Mouse (Mus musculus) midbrain, postnatal 0 days (tissue): ENCODE results near the gene Prr5l. TPM values are rescaled to one million over a fixed set of nuclear protein-coding genes. Genes with fewer than 3 reads are reported as not detected.
A peak's percentile ranks its signal among the peaks of the same experiment; 100 is the strongest.

Experiments used
- ATAC-seq: fragments of 200-750 bp; cut with Nextera tagmentation; 2 replicates; pipeline ENCODE4 v1.8.0; 2017; ENCODE audit warnings: moderate number of reproducible peaks, mild to moderate bottlenecking, moderate TSS enrichment, moderate library complexity; ENCODE audit not compliant: low FRiP score
- DNase-seq: peaks from one replicate; pipeline ENCODE4 v3.0.0-alpha.2; 2015; ENCODE audit warnings: low spot score
- H3K27ac ChIP-seq: fragments of 300-500 bp; sonication (generic); 2 replicates; pipeline ENCODE4 v1.5.1; 2014; ENCODE audit warnings: low read depth, mild to moderate bottlenecking, low read length, mixed read lengths
- H3K27me3 ChIP-seq: fragments of 300-500 bp; sonication (generic); 2 replicates; pipeline ENCODE4 v1.6.1; 2014; ENCODE audit warnings: low read length, control low read depth, mixed read lengths; ENCODE audit not compliant: insufficient read depth
- H3K36me3 ChIP-seq: fragments of 300-500 bp; sonication (generic); 2 replicates; pipeline ENCODE4 v1.6.1; 2014; ENCODE audit warnings: low read length, control low read depth, mixed read lengths; ENCODE audit not compliant: insufficient read depth
- H3K4me1 ChIP-seq: fragments of 300-500 bp; sonication (generic); 2 replicates; pipeline ENCODE4 v1.6.1; 2014; ENCODE audit warnings: mild to moderate bottlenecking, control low read depth, antibody characterized with exemption, low read length, mixed read lengths; ENCODE audit not compliant: insufficient read depth
- H3K4me2 ChIP-seq: fragments of 300-500 bp; sonication (generic); 2 replicates; pipeline ENCODE4 v1.6.1; 2014; ENCODE audit warnings: low read depth, mild to moderate bottlenecking, low read length, mixed read lengths; ENCODE audit not compliant: poor library complexity, severe bottlenecking
- H3K4me3 ChIP-seq: fragments of 300-500 bp; sonication (generic); 2 replicates; pipeline ENCODE4 v1.5.1; 2014; ENCODE audit warnings: low read depth, mild to moderate bottlenecking, low read length, moderate library complexity
- H3K9ac ChIP-seq: fragments of 300-500 bp; sonication (generic); replicated peaks from 2 replicates; pipeline ENCODE4 v1.6.1; 2014; ENCODE audit warnings: mild to moderate bottlenecking, low read length, moderate library complexity, mixed read lengths; ENCODE audit not compliant: poor library complexity, severe bottlenecking
- H3K9me3 ChIP-seq: fragments of 300-500 bp; sonication (generic); 2 replicates; pipeline ENCODE4 v1.6.1; 2016; ENCODE audit warnings: low read length, control low read depth
- CTCF ChIP-seq: IDR thresholded peaks from 2 replicates; pipeline ENCODE4 v1.5.1; 2016; ENCODE audit warnings: antibody characterized with exemption, mild to moderate bottlenecking
- WGBS: fragments of 180-500 bp; shearing (Covaris S2); extraction: QIAGEN DNeasy Blood & Tissue Kit; methylation state at CpG from one replicate; pipeline ENCODE4 v1.1.7; 2014; 5-methylcytosine and 5-hydroxymethylcytosine counted together
- polyA plus RNA-seq: library from polyadenylated mRNA; unstranded; fragments of >200 nt; fragmentation: Nextera tagmentation; extraction: Ambion mirVana; gene quantifications from 2 replicates; pipeline ENCODE4 v1.2.1, GENCODE M21; 2015
- total RNA-seq: library from RNA; depleted of rRNA; stranded (reverse); fragments of >200 nt; gene quantifications from 2 replicates; pipeline ENCODE4 v1.2.3, GENCODE M21; 2014

The Prr5l gene
- total and polyA plus RNA-seq, 2 experiments from 2014 or later, result 2.7 to 4.0 TPM

- Histone ChIP-seq H3K4me1 (no peaks in the 10 kb centered on the region), H3K9ac (no peak overlapping the region), H3K4me2 (peak overlapping the region; percentile 50), H3K27ac (no peak overlapping the region), H3K9me3 (no peaks in the 10 kb centered on the region), H3K27me3 (no peaks in the 10 kb centered on the region), H3K4me3 (peak overlapping the region; percentile 18; the same call in 1 of the 2 replicates), H3K36me3 (peaks cover 3% of the 10 kb centered on the region; the same call in 1 of the 2 replicates)
- peak; percentile 95 for TF ChIP-seq CTCF
- peak; percentile 93 for DNase-seq
- 11% methylated on average over 21 of the region's 21 CpGs for WGBS
- peak; percentile 58 for ATAC-seq
Observed at GRCm38 (mm10) chr2:101905534-101906378, 22.9 kb upstream of the Prr5l start.

- no peak for ATAC-seq
Observed at GRCm38 (mm10) chr2:101902196-101902595, 19.4 kb upstream of the Prr5l start.

GRCm38 (mm10) chr2:101896425-101897204 lies 13.8 kb upstream of the Prr5l start:
- Histone ChIP-seq H3K4me1 (no peaks in the 10 kb centered on the region), H3K9ac (no peak overlapping the region), H3K36me3 (peaks cover 22% of the 10 kb centered on the region), H3K4me3 (no peak overlapping the region), H3K27ac (no peak overlapping the region), H3K9me3 (no peaks in the 10 kb centered on the region), H3K27me3 (no peaks in the 10 kb centered on the region), H3K4me2 (no peak overlapping the region)
- 68% methylated on average over 10 of the region's 10 CpGs for WGBS
- TF ChIP-seq CTCF, result no peak
- no peak for ATAC-seq
- DNase-seq, result peak; percentile 28

More at GRCm38 (mm10) chr2:101902196-101902595, 19.4 kb upstream of the Prr5l start:
- 79% methylated on average over 4 of the region's 4 CpGs for WGBS
- H3K27ac ChIP-seq, result no peak overlapping the region
- H3K4me3 ChIP-seq, result no peak overlapping the region
- H3K9me3 ChIP-seq, result no peaks in the 10 kb centered on the region
- no peaks in the 10 kb centered on the region for H3K4me1 ChIP-seq
- H3K27me3 ChIP-seq, result no peaks in the 10 kb centered on the region
- no peak overlapping the region for H3K9ac ChIP-seq
- no peak overlapping the region for H3K4me2 ChIP-seq
- peaks cover 14% of the 10 kb centered on the region for H3K36me3 ChIP-seq
- TF ChIP-seq CTCF, result no peak
- DNase-seq, result no peak

GRCm38 (mm10) chr2:101894126-101894525 lies 11.3 kb upstream of the Prr5l start:
- no peak for ATAC-seq
- Histone ChIP-seq H3K36me3 (peaks cover 9% of the 10 kb centered on the region; the same call in 1 of the 2 replicates), H3K9me3 (no peaks in the 10 kb centered on the region), H3K27ac (no peak overlapping the region), H3K9ac (no peak overlapping the region), H3K27me3 (no peaks in the 10 kb centered on the region), H3K4me2 (no peak overlapping the region), H3K4me3 (no peak overlapping the region), H3K4me1 (no peaks in the 10 kb centered on the region)
- no peak for DNase-seq
- TF ChIP-seq CTCF, result no peak
- WGBS, result 93% methylated on average over 3 of the region's 3 CpGs

GRCm38 (mm10) chr2:101891143-101891542 lies 8.3 kb upstream of the Prr5l start:
- DNase-seq (peak; percentile 22), ATAC-seq (no peak)
- Histone ChIP-seq H3K36me3 (peaks cover 4% of the 10 kb centered on the region; the same call in 1 of the 2 replicates), H3K9ac (no peak overlapping the region), H3K4me2 (no peak overlapping the region), H3K4me3 (no peak overlapping the region), H3K9me3 (no peaks in the 10 kb centered on the region), H3K4me1 (peaks cover 10% of the 10 kb centered on the region; the same call in 1 of the 2 replicates), H3K27me3 (no peaks in the 10 kb centered on the region), H3K27ac (no peak overlapping the region)
- no peak for TF ChIP-seq CTCF
- WGBS, result 63% methylated on average over 7 of the region's 7 CpGs
